Mouse (Mus musculus) hindbrain, embryonic 12.5 days (tissue): Measurements from ENCODE around the gene Capn11. TPM values are rescaled to one million over a fixed set of nuclear protein-coding genes. Genes with fewer than 3 reads are reported as not detected.

ENCODE experiments used
- ATAC-seq: fragments of 200-750 bp; cut with Nextera tagmentation; 2 replicates; pipeline ENCODE4 v1.8.0; 2017; ENCODE audit warnings: moderate TSS enrichment; ENCODE audit not compliant: low FRiP score
- H3K27ac ChIP-seq: fragments of 300-500 bp; sonication (generic); 2 replicates; pipeline ENCODE4 v1.5.1; 2016; ENCODE audit warnings: mild to moderate bottlenecking
- H3K27me3 ChIP-seq: fragments of 300-500 bp; sonication (generic); 2 replicates; pipeline ENCODE4 v1.6.1; 2016; ENCODE audit warnings: mild to moderate bottlenecking
- H3K36me3 ChIP-seq: fragments of 300-500 bp; sonication (generic); 2 replicates; pipeline ENCODE4 v1.6.1; 2016; ENCODE audit warnings: mild to moderate bottlenecking
- H3K4me1 ChIP-seq: fragments of 300-500 bp; sonication (generic); 2 replicates; pipeline ENCODE4 v1.6.1; 2016
- H3K4me2 ChIP-seq: fragments of 300-500 bp; sonication (generic); replicated peaks from 2 replicates; pipeline ENCODE4 v1.6.1; 2016; ENCODE audit warnings: mild to moderate bottlenecking
- H3K4me3 ChIP-seq: fragments of 300-500 bp; sonication (generic); 2 replicates; pipeline ENCODE4 v1.5.1; 2016; ENCODE audit warnings: mild to moderate bottlenecking
- H3K9ac ChIP-seq: fragments of 300-500 bp; sonication (generic); 2 replicates; pipeline ENCODE4 v1.6.1; 2016; ENCODE audit warnings: mild to moderate bottlenecking, moderate library complexity
- H3K9me3 ChIP-seq: fragments of 300-500 bp; sonication (generic); replicated peaks from 2 replicates; pipeline ENCODE4 v1.6.1; 2016; ENCODE audit warnings: mild to moderate bottlenecking
- WGBS: fragments of 180-500 bp; shearing (Covaris S2); methylation state at CpG from one replicate; pipeline ENCODE4 v1.1.7; 2016; 5-methylcytosine and 5-hydroxymethylcytosine counted together
- polyA plus RNA-seq: library from polyadenylated mRNA; unstranded; fragments of >200 nt; fragmentation: Nextera tagmentation; extraction: Ambion mirVana; gene quantifications from 2 replicates; pipeline ENCODE4 v1.2.1, GENCODE M21; 2016

Capn11 gene
- polyA plus RNA-seq, 1 experiment from 2014 or later: 1.4 TPM

DNA sequence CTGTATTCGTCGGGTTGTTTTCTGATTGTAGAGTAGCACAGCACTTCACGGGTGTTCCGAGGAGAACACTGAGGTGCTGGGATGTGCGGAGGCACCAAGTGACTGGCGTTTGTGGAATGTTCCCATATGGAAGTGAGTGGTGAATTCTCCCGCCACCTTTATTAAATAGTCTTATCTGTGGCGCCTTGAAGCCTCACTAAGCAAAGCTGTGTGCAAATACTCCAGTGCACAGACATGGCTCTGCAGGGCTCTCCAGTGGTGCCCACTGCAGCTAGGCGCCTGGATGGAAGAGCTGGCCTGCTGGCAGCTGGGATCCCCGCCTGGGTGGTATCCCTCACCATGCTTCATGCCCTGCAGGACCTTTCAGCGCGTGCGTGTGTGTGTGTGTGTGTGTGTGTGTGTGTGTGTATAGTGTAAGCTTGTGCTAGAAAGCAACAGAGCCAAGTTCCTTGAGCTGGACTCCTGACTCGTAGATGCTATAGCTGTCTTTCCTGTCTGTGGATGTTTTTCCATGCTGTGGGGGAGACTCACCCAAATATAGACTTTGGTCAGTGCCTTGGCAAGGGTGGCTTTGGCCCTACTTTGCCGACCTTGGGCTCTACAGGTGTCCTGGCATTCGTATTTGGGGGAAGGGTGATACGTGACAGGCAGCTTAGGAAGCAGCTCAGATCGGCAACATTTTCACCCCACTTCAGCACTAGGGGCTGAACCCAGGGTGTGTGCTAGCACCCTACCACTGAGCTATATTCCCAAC, 34.9 kb upstream of the Capn11 start:
- H3K36me3 ChIP-seq: peaks cover 17% of the 10 kb centered on the region

DNA sequence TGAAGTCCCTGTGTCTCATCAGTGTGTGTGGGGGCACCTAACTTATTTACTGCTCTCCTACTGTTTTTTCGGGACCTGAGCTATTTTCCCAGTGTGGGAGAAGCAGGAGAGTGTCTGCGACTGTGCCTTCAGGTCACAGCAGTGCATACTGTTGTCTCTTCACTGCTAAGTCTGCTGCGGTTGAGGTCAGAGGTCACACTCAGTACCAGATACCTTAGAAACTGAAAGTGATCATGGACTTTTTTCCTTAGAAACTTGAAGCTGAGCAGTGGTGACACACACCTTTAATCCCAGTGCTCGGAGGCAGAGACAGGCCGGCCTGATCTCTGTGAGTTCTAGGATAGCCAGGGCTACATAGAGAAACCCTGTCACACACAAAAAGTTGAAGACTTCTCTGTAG, 33.0 kb upstream of the Capn11 start:
- no peaks in the 10 kb centered on the region for H3K27me3 ChIP-seq
- no peak overlapping the region for H3K27ac ChIP-seq
- H3K9me3 ChIP-seq: no peaks in the 10 kb centered on the region
- 82% methylated on average over 5 of the region's 5 CpGs for WGBS
- no peak for ATAC-seq
- no peak overlapping the region for H3K4me3 ChIP-seq
- H3K9ac ChIP-seq: no peak overlapping the region
- H3K4me2 ChIP-seq: no peak overlapping the region
- 0 out of 2 replicates have a peak, but pooled peaks cover 5% of the 10 kb centered on the region for H3K36me3 ChIP-seq
- H3K4me1 ChIP-seq: peaks cover 10% of the 10 kb centered on the region

More for the DNA sequence above, 34.9 kb upstream of the Capn11 start:
- Histone ChIP-seq H3K4me3 (no peak overlapping the region), H3K9me3 (no peaks in the 10 kb centered on the region), H3K27ac (no peak overlapping the region), H3K27me3 (no peaks in the 10 kb centered on the region), H3K9ac (no peak overlapping the region), H3K4me1 (0 out of 2 replicates have a peak, but pooled peaks cover 2% of the 10 kb centered on the region), H3K4me2 (no peak overlapping the region)
- WGBS: 83% methylated on average over 18 of the region's 18 CpGs
- ATAC-seq: no peak

DNA sequence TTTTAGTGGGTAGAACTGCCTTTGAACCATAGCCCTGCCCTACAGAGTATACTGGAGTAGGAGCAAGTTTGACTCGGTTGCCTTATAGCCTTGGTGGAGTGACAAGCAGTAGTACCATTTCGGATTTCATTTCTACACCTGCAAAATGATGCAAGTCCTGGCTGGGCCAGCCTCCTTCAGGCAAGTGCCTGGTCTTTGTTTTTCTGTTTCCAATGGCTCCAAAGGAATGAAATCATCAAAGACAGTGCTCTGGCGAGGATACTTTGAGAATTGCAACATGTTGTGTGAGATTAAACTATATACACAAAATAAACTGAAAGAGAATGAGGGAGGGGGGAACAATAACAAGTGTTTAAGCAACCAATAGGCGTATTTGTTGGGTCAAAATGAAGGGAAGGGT, 30.9 kb upstream of the Capn11 start:
- Histone ChIP-seq H3K27me3 (no peaks in the 10 kb centered on the region), H3K4me2 (no peak overlapping the region), H3K4me3 (no peak overlapping the region), H3K4me1 (peaks cover 16% of the 10 kb centered on the region), H3K9ac (no peak overlapping the region), H3K36me3 (no peaks in the 10 kb centered on the region), H3K27ac (no peak overlapping the region), H3K9me3 (no peaks in the 10 kb centered on the region)
- no peak for ATAC-seq
- 87% methylated on average over 4 of the region's 4 CpGs for WGBS

DNA sequence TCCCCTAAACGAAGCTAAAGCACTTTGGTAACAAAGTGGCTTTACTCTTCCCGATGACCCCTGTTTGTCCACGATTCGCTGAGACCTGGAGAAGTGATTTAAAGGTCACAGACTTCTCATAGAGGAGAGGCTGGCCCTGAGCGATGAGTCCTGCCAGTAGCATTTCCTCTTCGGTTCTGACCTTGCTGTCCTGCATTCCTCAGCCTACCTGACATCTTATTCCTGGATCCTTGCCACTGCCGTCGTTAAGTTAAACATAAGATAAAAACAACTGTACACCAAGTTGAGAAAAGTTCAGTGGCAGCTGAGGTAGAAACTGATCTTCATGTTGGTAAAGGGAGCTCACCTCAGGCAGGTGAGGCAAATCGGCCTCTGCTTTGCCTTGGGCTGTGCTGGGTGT, 30.0 kb upstream of the Capn11 start:
- ATAC-seq: no peak
- H3K9me3 ChIP-seq: no peaks in the 10 kb centered on the region
- H3K4me3 ChIP-seq: no peak overlapping the region
- H3K27ac ChIP-seq: no peak overlapping the region
- no peak overlapping the region for H3K9ac ChIP-seq
- no peak overlapping the region for H3K4me2 ChIP-seq
- H3K4me1 ChIP-seq: peaks cover 23% of the 10 kb centered on the region
- no peaks in the 10 kb centered on the region for H3K36me3 ChIP-seq
- 93% methylated on average over 9 of the region's 9 CpGs for WGBS
- no peaks in the 10 kb centered on the region for H3K27me3 ChIP-seq

DNA sequence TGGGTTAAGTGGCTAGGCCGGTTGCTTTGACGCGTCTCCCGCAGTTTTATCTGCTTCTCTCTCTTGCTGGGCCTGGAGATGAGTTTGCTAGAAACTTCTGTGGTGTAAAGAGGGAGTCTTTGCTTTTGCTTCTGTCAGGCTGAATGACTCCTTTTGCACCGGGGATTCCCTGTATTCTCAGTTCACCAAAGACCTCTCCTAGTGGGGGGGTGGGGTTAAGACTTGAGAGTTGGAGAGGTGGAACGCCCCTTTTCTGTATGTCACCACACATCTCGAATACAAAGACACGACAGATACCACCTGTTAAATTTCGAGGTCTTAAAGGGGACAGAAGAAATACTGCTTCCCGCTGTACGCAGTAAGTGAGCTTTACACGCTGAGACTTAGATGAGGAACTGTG, 27.6 kb upstream of the Capn11 start, which contains the start of gene Tmem63b:
Gene Tmem63b, minus strand, starts transcription at position 190 of the 400 bp plus-strand sequence.
- no peaks in the 10 kb centered on the region for H3K27me3 ChIP-seq
- peak within 1 kb of the TSS; percentile 87 for H3K4me3 ChIP-seq
- H3K36me3 ChIP-seq: no peaks in the 10 kb centered on the region
- H3K9me3 ChIP-seq: no peaks in the 10 kb centered on the region
- peaks cover 29% of the 10 kb centered on the region for H3K4me1 ChIP-seq
- peak within 1 kb of the TSS; percentile 92 for H3K27ac ChIP-seq
- H3K9ac ChIP-seq: peak within 1 kb of the TSS; percentile 95
- ATAC-seq: peak; percentile 10; the same call in 1 of the 2 replicates
- H3K4me2 ChIP-seq: peak within 1 kb of the TSS; percentile 74
- WGBS: 9% methylated on average over 12 of the region's 12 CpGs

DNA sequence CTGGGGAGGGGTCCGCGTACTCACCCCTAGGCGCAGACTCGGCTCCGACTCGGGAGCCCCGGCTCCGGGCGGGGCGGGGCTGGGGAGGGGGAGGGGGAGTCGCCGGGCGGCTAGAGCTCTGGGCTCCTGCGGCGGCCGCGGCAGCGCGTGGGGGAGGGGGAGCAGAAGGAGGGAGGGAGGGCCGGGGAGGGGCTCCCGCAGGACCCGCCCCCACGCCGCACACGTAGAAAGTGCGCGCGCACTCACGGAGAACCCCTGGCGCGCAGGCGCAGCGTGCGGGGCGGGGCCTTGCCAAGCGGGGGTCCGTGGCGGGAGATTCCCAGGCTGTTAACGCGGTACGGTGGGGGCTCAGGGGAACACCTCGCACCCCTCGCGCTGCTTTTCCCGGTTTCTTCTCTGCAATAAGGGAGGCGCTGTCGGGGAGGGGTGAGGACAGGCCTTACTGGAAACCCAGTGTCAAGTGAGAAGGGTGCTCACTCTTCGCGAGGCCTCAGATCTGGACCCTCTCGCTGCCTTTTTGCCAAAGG, 27.0 kb upstream of the Capn11 start, which contains the start of gene Mrpl14:
Gene Mrpl14, plus strand, starts transcription at position 230 of the 527 bp plus-strand sequence.
- peak within 1 kb of the TSS; percentile 87 for H3K4me3 ChIP-seq
- H3K27ac ChIP-seq: peak within 1 kb of the TSS; percentile 92
- under 1% methylated on average over 20 of the region's 50 CpGs for WGBS

DNA sequence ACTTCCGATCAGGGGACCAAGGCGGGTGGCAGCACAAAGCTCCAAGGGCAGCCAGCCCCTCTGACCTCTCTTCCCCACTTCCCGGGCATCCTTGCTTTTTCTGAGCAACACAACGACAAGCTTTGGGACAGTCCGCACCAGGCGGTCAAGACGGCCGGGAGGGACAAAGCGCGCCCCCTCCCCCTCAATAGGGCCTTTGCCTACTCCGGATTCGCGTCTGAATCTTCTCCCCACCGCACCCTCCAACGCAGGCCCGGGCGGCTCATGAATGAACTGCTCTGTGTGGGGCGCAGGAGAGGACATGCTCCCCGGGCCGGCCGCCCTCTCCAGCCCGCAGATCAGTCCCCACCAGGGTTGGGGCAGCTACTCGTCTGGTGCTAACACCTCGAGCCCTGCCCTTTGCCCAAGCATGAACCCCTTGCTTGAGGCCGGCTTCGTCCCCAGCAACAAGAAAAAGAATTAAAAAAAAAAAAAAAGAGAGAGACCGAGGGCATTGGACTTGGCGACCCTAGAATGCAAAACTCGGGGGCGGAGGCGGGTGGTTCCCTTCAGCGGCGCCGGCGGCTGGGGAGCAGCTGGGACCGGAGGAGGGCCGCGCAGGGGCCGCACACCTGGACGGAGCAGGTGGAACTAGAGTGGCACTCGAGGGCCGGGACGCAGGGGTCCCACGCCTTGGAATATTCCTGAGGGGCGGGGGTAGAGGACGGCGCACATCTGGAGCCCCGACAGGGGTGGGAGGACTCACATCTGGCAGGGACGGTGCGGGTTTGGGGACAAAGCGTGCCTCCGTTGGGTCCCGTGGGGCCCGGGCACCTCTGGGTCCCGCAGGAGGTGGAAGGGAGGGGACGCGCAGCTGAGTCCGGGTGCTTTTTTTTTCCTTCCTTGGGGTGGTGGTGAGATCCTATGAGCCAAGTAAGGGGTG, 26.3 kb upstream of the Capn11 start:
- Histone ChIP-seq H3K4me3 (peak overlapping the region; percentile 87), H3K36me3 (no peaks in the 10 kb centered on the region), H3K9me3 (no peaks in the 10 kb centered on the region), H3K4me2 (peak overlapping the region; percentile 74), H3K4me1 (peaks cover 36% of the 10 kb centered on the region), H3K27ac (peak overlapping the region; percentile 92), H3K9ac (peak overlapping the region; percentile 95), H3K27me3 (no peaks in the 10 kb centered on the region)
- ATAC-seq: peak; percentile 57
- under 1% methylated on average over 56 of the region's 58 CpGs for WGBS

More for the DNA sequence above, 27.0 kb upstream of the Capn11 start, which contains the start of gene Mrpl14:
- Histone ChIP-seq H3K36me3 (no peaks in the 10 kb centered on the region), H3K4me2 (peak within 1 kb of the TSS; percentile 74), H3K4me1 (peaks cover 29% of the 10 kb centered on the region), H3K9ac (peak within 1 kb of the TSS; percentile 95), H3K27me3 (no peaks in the 10 kb centered on the region), H3K9me3 (no peaks in the 10 kb centered on the region)
- peak; percentile 91 for ATAC-seq

DNA sequence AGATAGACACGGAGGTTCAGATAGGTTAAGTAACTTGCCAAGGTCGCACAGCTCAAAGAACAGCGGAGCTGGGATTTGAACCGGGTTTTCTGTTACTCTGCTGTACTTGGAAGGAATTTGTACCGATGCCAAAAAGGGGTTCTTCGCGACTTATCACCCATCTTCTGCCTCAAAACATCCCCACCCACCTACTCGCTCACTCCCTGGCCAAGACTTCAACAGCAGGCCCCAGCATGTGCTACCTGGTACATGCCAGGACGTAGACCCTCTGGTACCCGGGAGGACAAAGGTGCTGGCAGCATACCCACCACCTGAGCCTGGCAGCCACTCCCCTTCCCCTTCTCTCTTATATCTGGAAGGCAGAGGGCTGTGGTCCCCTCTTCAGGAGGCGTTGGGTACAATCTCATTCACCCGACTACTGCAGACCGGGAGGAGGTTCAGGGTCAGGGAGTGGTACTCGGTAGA, 25.6 kb upstream of the Capn11 start:
- WGBS: 30% methylated on average over 14 of the region's 14 CpGs
- H3K27ac ChIP-seq: peak overlapping the region; percentile 92
- peak overlapping the region; percentile 74 for H3K4me2 ChIP-seq
- H3K27me3 ChIP-seq: no peaks in the 10 kb centered on the region
- H3K4me3 ChIP-seq: peak overlapping the region; percentile 87
- peaks cover 36% of the 10 kb centered on the region for H3K4me1 ChIP-seq
- H3K9me3 ChIP-seq: no peaks in the 10 kb centered on the region
- H3K36me3 ChIP-seq: no peaks in the 10 kb centered on the region; the same call in 1 of the 2 replicates
- H3K9ac ChIP-seq: peak overlapping the region; percentile 95
- peak; percentile 14; the same call in 1 of the 2 replicates for ATAC-seq

DNA sequence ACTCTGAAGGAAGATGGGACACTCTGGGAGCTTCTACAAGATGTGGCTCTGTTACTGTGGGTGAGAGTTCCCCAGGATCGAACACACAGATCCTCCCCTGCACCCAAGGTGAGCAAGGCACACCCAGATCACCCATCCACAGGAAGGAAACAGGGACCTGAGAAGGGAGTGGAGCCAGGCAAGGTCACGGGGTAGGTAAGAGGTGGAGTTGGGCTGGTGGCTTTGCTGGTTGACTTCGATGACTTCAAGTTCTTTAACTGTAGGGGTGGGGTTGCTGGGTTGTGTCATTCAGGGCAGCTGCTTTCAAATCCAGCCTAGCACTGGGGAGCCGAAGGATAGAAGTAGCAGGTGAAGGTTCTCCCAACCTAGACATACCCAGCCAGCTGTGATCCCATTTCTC, 23.7 kb upstream of the Capn11 start:
- Histone ChIP-seq H3K4me1 (peaks cover 39% of the 10 kb centered on the region), H3K27ac (no peak overlapping the region), H3K4me2 (no peak overlapping the region), H3K4me3 (no peak overlapping the region), H3K9ac (no peak overlapping the region), H3K9me3 (no peaks in the 10 kb centered on the region), H3K27me3 (no peaks in the 10 kb centered on the region), H3K36me3 (peaks cover 14% of the 10 kb centered on the region)
- no peak for ATAC-seq
- 87% methylated on average over 4 of the region's 4 CpGs for WGBS

DNA sequence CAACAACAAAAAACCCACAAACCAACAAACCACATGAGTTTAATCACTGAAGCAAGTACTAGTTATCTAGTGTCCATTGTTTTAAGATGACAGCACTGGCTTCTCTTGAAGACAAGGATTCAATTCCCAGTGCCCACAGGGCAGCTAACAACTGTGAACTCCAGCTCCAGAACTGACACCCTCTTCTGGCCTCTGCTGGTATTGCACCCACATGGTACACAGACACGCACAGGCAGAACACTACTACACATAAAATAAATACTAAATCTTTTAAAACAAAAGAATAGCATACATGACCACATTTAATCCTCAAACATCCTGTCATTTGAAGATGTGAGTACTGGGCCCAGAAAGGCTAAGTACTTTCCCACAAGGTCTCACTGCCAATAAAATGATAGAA, 22.5 kb upstream of the Capn11 start:
- H3K4me1 ChIP-seq: peaks cover 27% of the 10 kb centered on the region
- 100% methylated on average over 1 of the region's 1 CpGs for WGBS
- H3K4me2 ChIP-seq: no peak overlapping the region
- no peak overlapping the region for H3K27ac ChIP-seq
- no peak overlapping the region for H3K9ac ChIP-seq
- no peaks in the 10 kb centered on the region for H3K27me3 ChIP-seq
- ATAC-seq: no peak
- H3K36me3 ChIP-seq: peaks cover 24% of the 10 kb centered on the region
- H3K9me3 ChIP-seq: no peaks in the 10 kb centered on the region
- no peak overlapping the region for H3K4me3 ChIP-seq

DNA sequence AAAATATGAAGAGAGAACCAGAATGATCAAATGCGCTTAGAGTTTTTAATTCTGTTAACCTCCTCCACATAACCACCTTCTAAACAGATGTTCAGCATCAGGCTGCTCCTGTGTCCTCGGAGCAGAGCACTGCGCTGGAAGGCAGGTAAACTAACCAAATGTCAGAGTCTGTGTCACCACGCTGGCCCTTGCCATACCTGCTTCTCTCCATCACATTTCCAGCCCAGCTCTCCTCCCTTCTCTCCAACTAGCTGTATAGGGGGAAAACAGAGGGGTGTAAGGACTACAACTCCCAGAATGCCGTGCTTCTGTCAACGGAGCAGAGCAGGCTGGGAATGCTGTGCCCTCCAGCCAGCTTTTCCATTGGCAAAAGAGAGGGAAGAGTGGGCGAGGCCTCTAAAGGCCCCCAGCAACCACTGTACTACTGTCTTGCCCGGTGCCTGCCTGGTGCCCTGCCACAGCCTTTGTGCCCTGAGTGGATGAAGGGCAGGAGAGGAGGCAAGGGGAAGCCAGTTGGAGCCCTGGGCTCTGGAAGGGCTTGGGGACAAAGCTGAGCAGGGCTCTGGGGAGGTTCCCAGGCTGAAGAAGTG, 21.4 kb upstream of the Capn11 start:
- H3K4me3 ChIP-seq: peak overlapping the region; percentile 22
- peak; percentile 75 for ATAC-seq
- H3K27ac ChIP-seq: peak overlapping the region; percentile 81
- H3K36me3 ChIP-seq: peaks cover 35% of the 10 kb centered on the region
- H3K4me1 ChIP-seq: peaks cover 27% of the 10 kb centered on the region
- H3K27me3 ChIP-seq: no peaks in the 10 kb centered on the region
- peak overlapping the region; percentile 45 for H3K4me2 ChIP-seq
- peak overlapping the region; percentile 56 for H3K9ac ChIP-seq
- no peaks in the 10 kb centered on the region for H3K9me3 ChIP-seq
- WGBS: 55% methylated on average over 8 of the region's 8 CpGs
